Mouse (Mus musculus) ES-Bruce4 (cell line): ENCODE results near the gene Zcchc17.

Source experiments
- CTCF ChIP-seq: IDR thresholded peaks from one replicate; pipeline ENCODE4 v1.8.1; 2011; ENCODE audit warnings: low read depth, low read length
- EP300 ChIP-seq: IDR thresholded peaks from 2 replicates; pipeline ENCODE4 v1.6.1; 2011; ENCODE audit warnings: low read depth, low read length; ENCODE audit not compliant: insufficient read depth
- POLR2A ChIP-seq: IDR thresholded peaks from one replicate; pipeline ENCODE4 v1.8.1; 2011; ENCODE audit warnings: low read length; ENCODE audit not compliant: insufficient read depth

DNA sequence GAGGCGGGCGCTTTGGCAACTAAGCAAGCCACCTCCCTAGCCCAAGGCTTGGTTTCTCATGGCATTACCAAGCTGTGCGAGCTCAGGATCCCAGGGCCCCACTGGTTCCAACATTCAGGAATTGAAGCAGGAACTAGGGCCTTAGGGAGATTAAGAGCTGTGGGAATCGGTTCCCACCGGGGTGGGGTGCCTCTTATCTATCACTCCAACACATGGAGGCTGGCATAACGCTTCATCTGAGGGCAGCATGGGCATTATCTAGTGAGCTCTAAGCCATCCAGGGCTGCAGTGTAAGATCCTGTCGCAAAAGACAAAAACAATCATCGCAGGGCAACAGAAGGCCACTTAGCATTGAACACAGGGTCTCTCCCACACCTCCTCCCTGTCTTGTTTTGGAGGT lies 65.2 kb downstream of the Zcchc17 start:
- no peak for TF ChIP-seq POLR2A
- TF ChIP-seq EP300, result no peak
- TF ChIP-seq CTCF, result no peak
